Mouse (Mus musculus) frontal cortex, adult 2 months (tissue): ENCODE data around the gene Fgfr2. TPM values are rescaled to one million over a fixed set of nuclear protein-coding genes. Genes with fewer than 3 reads are reported as not detected.

ENCODE experiments used
- DNase-seq, 2 experiments: peaks; one replicate each; pipeline ENCODE4 v3.0.0; 2022; ENCODE audit warnings: low spot score in 1 of 2; ENCODE audit errors: extremely low spot score in 1 of 2
- polyA plus RNA-seq: library from polyadenylated mRNA; depleted of rRNA; stranded (reverse); fragments of >200 nt; gene quantifications from 2 replicates; pipeline ENCODE4 v1.2.3, GENCODE M21; 2012

Gene Fgfr2
- polyA plus RNA-seq, 1 experiment: 69.6 TPM

- DNase-seq: no peak
Observed at GRCm38 (mm10) chr7:132853946-132854345, 269.2 kb downstream of the Fgfr2 start.

- no peak for DNase-seq
Observed at GRCm38 (mm10) chr7:132853361-132853760, 269.8 kb downstream of the Fgfr2 start.

DNA sequence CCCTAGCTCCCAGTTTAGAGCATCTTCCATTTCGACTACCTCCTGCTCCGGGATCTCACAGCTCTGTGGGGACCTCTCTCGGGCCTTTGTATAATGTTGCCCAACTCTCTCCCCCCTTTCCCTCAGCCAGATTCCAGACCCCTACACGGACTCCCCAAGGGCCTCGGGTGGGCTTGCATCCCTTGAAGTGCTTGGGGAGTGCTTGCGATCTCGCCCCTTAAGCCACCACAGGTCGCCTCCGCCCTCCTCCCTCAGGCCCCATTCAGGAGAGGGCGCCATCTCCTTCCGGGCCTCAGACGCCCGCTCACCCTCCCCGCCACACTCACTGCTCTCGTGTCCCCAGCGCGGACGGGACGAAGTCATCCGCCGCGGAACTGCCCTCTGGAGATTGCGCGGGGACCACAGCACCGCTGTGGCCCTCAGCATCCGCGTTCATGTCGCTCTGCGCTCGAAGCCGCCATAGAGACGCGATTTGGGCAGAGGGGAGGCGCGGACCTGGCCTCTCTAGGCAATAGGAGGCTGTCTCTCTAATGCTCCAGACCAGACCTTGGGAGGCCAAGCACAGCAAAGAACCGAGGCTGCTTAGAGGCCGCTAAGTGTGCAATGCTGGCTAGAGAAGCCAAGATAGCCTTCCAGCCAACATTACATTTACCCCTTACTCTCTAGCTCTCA, 270.8 kb downstream of the Fgfr2 start, which contains the start of gene Eef1akmt2:
Gene Eef1akmt2, minus strand, starts transcription at position 501 of the 672 bp plus-strand sequence.
- DNase-seq: peak; percentile 63 to 84

DNA sequence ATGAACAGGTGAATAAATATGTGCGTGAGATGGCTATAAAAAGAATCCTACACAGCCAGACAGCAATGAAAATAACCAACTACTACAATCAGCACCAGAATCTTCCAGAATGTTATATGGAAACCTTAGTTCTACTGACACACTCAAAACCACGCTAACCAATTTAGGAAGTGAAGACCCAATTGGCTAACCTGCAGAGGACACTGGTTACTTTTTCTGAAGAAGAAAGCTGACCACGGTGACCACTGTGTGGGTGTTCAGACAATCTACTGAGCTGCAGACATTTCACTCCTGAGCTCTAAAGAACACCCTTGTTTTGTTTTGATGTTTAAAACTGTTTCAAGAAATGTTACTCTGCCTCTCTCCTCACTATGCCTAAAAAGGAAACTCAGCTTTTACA, 280.0 kb downstream of the Fgfr2 start:
- no peak for DNase-seq

DNA sequence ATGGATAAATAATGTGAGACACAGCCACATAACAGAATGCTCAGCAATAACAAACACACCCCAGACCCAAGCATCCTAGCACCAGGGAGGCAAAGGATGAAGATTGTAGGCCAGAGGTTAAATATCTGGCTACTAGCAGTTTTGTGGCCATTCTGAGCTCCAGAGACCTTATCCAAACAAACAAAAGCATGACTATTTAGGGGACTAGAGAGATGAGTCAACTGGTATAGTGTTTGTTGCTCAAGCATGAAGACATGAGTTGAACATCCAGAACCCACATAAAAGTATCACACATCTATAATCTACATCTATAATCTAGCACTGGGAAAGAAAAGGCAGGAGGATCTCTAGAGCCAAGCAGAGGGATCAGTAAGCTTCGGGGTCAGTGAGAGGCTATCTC, 280.7 kb downstream of the Fgfr2 start:
- DNase-seq: no peak

DNA sequence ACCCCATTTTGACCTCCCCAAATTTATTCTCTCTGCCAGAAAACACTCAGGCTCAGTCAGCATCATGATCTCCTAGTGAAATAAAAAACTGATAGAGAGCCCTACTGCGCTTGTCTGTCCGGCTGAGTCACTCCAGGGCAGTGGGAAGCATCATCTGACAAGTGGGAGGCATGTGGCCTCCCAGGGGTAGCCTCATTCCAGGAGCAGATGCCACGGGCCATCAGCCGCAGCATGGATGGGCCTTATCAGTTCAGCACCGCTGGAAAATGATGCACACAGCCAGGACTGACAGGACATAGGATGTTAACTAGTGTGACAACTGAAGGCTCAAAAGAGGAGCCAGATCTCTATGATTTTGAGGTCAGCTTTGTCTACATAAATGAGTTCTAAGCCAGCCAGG, 281.9 kb downstream of the Fgfr2 start:
- DNase-seq: no peak

DNA sequence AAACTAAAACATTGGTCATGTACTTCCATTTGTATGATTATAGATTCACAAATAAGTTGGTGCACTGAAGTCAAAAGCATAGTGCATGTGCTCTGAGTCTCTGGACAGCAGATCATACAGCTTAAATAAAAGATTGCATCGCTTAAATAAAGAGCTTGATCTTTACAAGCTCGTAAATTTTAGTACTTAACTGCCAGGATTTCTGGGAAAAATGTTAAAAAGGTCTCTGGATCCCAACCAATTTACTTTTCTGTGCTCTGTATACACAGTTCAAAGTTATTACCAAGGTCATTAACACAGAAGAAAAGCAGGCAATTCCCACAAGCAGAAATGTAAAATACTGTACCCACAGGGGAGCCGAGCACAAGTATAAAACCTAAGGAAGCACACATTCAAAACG, 292.2 kb downstream of the Fgfr2 start:
- no peak for DNase-seq

DNA sequence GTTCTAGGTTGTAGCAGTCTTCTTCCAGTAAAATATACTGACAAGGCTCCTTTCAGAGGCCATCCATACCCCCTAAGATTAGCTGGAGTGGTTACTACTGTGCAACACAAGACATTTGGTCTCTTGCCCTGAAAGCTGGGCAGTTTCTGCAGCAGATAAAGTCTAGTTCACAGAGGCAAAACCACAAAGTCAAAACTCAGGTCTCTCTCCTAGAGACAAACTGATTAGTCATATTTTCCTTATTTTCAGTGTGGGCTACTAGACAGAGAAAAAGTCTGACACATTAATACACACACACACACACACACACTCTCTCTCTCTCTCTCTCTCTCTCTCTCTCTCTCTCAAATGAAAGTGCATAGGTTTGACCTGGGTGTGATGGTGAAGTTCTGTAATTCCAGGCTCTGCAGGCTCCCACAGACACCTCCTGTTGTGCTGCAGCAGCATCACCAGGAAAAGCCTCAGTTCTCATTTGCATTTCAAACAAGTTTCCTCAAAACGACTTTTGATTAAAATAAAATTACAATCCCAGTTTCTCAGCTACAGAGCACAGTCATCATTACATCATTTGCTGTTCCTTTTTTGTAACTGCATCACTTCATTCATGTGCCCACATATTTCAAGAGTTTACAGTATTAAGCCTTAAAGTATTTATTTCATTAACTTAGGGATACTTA, 298.7 kb downstream of the Fgfr2 start:
- DNase-seq: peak in 1 of 2 experiments; percentile 52

DNA sequence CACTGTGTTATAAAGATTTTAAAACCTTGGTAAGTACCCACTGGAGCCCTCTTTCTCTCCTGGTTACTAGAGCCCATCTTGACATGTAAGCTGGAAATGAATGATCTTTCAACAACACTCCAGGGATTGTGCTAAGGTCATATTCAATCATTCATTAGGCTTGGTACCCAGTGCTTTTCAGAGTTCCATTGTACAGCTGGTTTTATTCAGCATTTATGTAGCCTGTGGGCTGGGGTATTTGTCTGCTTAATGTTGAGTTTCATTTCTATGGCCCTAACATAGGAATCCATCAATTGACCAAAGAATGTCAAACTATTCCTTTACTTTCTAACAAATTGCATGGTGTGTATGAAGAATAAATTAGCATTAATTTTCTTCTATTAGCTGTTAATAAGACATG, 299.3 kb downstream of the Fgfr2 start:
- DNase-seq: no peak

- no peak for DNase-seq
Observed at GRCm38 (mm10) chr7:132820692-132821091, 302.5 kb downstream of the Fgfr2 start.

DNA sequence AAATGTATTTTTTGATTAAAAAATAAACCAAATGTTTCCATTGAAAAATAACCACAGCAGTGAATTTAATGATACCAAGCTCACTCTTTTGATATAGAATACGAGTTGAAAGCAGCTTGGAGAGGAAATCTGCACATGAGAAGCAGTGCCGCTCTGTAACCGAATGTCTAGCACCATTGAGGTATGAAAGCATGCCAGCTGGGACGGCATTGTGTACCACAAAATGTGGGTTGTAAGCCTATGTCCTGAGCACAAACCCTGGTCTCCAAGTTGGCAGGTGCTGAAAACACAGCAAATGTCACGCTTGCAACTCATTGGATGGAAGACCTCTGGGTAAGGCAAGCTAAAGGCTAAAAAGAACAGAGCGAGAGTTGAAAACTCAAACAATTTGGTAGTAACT, 306.1 kb downstream of the Fgfr2 start:
- DNase-seq: no peak

- DNase-seq: no peak
Observed at GRCm38 (mm10) chr7:132816528-132816927, 306.6 kb downstream of the Fgfr2 start.

GRCm38 (mm10) chr7:132815081-132815480, 308.1 kb downstream of the Fgfr2 start:
- no peak for DNase-seq

GRCm38 (mm10) chr7:132814089-132814450, 309.1 kb downstream of the Fgfr2 start:
- DNase-seq: no peak

DNA sequence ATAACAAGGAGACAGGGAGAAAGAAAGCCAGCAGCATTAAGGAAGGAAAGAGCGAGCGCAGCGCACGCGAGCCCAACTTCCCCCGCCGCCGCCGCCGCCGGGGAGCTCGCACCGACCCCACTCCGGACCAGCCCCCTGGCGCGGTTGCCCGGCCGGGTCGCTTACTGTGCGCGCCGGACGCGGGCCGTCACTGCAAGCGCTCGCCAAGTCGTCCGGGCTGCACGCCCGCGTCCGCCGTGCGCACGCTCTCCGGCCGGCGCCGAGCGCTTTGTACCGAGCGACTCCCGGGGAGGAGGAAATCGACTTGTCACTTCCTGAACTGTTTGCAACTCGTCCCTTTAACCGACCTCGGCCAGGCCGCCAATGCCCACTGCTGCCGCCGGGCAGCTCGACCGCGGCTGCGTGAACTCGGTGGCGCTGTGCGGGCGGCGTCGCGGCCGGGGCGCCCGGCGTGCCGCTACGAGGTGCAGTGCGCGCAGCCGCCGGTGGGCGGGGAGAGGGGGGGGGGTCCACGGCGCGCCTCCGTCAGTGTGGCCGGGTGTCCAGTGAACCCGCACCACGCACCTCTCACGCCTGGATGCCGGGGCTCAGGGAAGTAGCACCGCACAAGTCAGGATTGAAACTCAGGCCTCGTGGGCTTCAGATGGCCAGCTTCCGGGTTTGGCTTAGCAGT, 309.6 kb downstream of the Fgfr2 start, which contains the start of gene Fam53b:
Gene Fam53b, minus strand, starts transcription at position 471 of the 673 bp plus-strand sequence.
- DNase-seq: peak in 1 of 2 experiments; percentile 73

GRCm38 (mm10) chr7:132812619-132813415, 310.3 kb downstream of the Fgfr2 start:
- peak in 1 of 2 experiments; percentile 58 for DNase-seq

DNA sequence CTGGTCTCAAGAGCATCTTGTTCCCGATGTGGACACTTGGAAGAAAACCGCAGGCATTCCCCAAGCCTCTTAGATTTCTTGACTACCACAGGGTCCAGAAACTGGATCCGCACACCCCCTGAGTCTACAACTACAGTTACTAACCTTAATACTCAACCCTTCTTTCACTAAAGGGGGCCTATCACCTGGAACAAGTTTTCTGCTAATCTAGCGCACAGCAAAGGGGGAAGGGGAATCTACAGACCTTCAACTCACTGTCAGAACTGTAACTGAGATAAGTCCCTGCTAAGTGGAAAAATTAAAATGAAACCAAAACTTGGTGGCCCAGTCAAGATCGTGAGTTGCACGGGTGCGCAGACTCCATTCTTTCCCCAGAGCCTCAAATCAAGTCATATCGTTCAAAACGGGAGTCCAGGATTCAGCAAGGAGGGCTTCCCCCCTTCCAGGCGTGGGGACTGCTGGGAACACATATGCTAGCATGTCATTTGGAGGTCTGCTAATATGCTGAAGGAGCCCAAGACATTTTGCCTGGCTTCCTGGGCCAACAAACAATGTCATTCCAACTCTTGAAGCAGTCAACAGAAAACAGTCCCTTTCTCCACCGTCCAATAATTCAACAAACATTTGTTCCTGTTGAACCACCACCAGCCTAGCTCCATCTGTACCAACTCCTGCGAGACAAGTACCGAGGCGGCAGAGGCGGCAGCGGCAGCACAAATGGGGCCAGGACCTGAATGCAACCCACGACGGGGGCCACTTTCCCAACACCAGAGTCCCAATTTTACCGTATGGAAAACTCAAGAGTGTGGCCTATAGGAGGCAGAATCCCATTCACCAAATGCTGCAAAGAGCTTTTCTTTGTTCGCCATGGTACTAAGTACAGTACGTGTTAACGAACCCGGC, 311.2 kb downstream of the Fgfr2 start:
- no peak for DNase-seq

DNA sequence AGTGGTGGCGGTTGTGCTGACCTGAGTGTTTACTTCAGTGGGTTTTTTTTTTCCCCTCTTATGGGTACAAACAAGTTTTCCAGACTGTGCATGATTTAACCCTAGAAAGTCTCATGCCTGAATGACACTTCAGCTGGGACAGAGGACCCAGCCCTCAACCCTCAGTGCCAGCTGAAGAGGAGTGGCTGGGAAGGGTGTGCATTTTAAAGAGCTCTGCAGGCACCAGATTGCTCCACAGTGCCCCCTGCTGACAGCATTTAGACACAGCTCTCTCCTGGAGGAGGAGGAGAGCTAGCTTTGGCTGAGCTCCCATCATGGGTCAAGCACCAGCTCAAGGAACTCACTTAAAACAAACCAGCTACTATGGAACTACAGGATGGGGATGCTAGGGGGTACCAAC, 312.3 kb downstream of the Fgfr2 start:
- peak; percentile 79 to 97 for DNase-seq

DNA sequence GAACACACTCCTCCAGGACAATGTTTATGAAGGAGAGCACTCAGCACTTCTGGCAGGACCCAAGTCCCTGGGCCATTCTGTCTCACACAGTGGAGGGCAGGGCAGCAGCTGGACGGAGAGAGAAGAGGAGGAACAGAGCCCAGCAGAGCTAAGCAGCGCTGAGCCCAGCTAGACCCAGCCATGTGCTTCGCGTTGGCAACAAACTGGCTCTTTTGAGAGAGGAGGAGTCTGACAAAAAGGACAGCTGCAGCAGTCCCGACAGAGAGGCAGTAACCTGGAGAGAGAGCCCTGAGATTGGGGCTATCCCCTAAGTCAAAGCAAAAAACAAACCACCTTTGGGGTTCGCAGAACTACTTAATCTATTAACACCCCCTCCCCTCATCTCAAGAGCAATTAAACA, 312.8 kb downstream of the Fgfr2 start:
- peak in 1 of 2 experiments; percentile 72 for DNase-seq

- no peak for DNase-seq
Observed at GRCm38 (mm10) chr7:132809721-132810120, 313.4 kb downstream of the Fgfr2 start.
